Mouse (Mus musculus): ENCODE results near the gene B4galnt4. TPM values are rescaled to one million over a fixed set of nuclear protein-coding genes. Genes with fewer than 3 reads are reported as not detected.
A peak's percentile ranks its signal among the peaks of the same experiment; 100 is the strongest.

The B4galnt4 gene
- polyA plus RNA-seq, 1 experiment from 2014 or later, result 33.0 TPM

DNA sequence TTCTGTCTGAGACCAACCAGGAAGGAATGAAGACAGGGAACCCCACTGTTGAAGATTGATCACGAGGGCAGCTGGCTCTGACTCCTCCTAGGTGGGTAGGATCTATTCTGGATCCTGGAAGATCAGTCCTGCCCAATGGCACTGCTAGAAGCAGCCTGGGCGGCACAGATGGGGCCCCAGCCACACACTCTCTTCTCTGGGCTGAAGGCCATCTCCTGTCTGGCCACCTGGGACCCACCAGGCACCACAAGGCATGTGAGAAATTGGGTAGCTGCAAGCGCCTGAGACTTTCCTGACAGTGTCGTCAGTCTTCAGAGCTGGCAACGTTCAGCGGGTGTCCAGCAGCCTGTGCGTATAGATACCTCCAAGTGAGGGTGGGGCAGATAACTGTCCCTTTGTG is 1.6 kb downstream of the B4galnt4 start:
- Histone ChIP-seq H3K4me2 (peak overlapping the region; percentile 89; the same call in 1 of the 2 replicates), H3K27ac (no peak overlapping the region; the same call in 1 of the 2 replicates), H3K36me3 (ENCODE audit: poor library complexity, severe bottlenecking) (peaks cover 50% of the 10 kb centered on the region), H3K4me3 (no peak overlapping the region), H3K27me3 (no peaks in the 10 kb centered on the region), H3K4me1 (peaks cover 24% of the 10 kb centered on the region), H3K9ac (peak overlapping the region; percentile 96), H3K9me3 (replicated peaks) (no peaks in the 10 kb centered on the region)
- no peak for ATAC-seq
- 78% methylated on average over 7 of the region's 7 CpGs for WGBS

DNA sequence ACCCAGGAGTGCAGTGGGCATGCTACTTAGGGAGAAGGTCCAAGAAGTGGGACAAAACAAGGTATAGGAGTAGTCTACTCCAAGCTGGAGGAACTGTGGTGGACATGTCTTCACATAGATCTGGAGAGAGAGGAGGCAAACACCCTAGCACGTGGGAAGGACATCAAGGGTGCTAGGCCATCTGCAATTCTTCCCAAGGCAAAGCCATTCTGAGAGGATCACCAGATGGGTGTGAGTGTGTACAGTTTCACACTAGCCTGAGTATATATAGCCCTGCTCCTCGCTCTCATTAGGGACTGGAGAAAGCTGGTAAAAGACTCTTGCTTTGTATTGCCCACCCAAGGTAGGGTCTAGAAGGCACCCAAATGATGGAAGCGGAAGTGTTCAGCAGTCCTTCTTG is 2.4 kb downstream of the B4galnt4 start:
- WGBS, result 96% methylated on average over 3 of the region's 3 CpGs
- Histone ChIP-seq H3K9me3 (replicated peaks) (no peaks in the 10 kb centered on the region), H3K9ac (no peak overlapping the region), H3K27ac (no peak overlapping the region), H3K36me3 (ENCODE audit: poor library complexity, severe bottlenecking) (peaks cover 59% of the 10 kb centered on the region), H3K4me3 (no peak overlapping the region), H3K27me3 (no peaks in the 10 kb centered on the region), H3K4me1 (peaks cover 24% of the 10 kb centered on the region), H3K4me2 (no peak overlapping the region)
- ATAC-seq, result no peak

DNA sequence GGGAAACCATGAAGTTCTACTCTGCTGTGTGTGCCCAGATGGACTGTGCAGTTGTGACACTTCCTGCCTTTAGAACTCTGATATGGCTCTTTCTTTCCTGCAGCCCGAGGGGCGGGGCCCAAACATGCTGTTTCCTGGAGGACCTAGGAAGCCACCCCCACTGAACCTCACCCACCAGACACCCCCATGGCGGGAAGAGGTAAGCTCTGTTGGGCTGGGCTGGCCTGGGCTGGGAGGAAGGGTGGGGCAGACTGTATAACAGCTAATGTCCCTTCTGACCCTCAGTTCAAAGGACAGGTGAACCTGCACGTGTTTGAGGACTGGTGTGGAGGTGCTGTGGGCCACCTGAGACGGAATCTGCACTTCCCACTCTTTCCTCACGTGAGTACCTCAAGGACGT is 3.3 kb downstream of the B4galnt4 start:
- Histone ChIP-seq H3K9me3 (replicated peaks) (no peaks in the 10 kb centered on the region), H3K36me3 (ENCODE audit: poor library complexity, severe bottlenecking) (peaks cover 65% of the 10 kb centered on the region), H3K4me2 (no peak overlapping the region), H3K4me3 (no peak overlapping the region), H3K27ac (no peak overlapping the region), H3K27me3 (no peaks in the 10 kb centered on the region), H3K4me1 (peaks cover 24% of the 10 kb centered on the region), H3K9ac (no peak overlapping the region)
- WGBS, result 85% methylated on average over 7 of the region's 7 CpGs
- ATAC-seq, result no peak

DNA sequence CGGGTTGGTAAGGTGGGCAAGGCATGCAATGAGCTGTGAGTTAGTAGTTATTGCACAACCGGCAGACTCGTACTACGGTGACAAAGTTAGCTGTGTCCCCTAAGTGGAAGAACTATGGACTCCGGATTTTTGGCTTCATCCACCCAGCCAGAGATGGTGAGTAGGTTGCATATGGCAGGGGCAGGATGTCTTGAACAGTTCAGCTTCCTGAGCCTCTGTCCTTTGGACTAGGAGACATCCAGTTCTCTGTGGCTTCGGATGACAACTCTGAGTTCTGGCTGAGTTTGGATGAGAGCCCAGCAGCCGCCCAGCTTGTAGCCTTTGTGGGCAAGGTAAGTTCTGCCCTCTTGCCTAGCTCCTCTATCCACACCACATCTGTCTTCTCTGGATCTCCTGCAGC is 3.7 kb downstream of the B4galnt4 start:
- Histone ChIP-seq H3K4me3 (no peak overlapping the region), H3K36me3 (ENCODE audit: poor library complexity, severe bottlenecking) (peaks cover 65% of the 10 kb centered on the region), H3K4me2 (no peak overlapping the region), H3K9ac (no peak overlapping the region), H3K4me1 (peaks cover 24% of the 10 kb centered on the region), H3K27ac (no peak overlapping the region), H3K27me3 (no peaks in the 10 kb centered on the region), H3K9me3 (replicated peaks) (no peaks in the 10 kb centered on the region)
- WGBS, result 91% methylated on average over 7 of the region's 7 CpGs
- no peak for ATAC-seq

DNA sequence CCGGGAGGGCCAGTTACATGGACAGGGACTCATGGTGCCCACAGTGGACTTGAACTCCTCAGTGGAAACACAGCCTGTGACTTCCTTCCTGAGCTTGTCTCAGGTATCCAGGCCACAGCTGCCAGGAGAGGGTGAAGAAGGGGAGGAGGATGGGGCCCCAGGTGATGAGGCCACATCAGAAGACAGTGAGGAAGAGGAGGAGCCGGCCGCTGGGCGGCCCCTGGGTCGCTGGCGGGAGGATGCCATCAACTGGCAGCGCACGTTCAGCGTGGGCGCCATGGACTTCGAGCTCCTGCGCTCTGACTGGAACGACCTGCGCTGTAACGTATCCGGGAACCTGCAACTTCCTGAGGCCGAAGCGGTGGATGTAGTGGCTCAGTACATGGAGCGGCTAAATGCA is 7.4 kb downstream of the B4galnt4 start:
- Histone ChIP-seq H3K27me3 (peaks cover 15% of the 10 kb centered on the region), H3K9me3 (replicated peaks) (no peaks in the 10 kb centered on the region), H3K27ac (no peak overlapping the region), H3K4me3 (no peak overlapping the region), H3K9ac (no peak overlapping the region), H3K4me1 (peaks cover 16% of the 10 kb centered on the region), H3K36me3 (ENCODE audit: poor library complexity, severe bottlenecking) (peaks cover 55% of the 10 kb centered on the region), H3K4me2 (no peak overlapping the region)
- 87% methylated on average over 19 of the region's 19 CpGs for WGBS
- ATAC-seq, result no peak

DNA sequence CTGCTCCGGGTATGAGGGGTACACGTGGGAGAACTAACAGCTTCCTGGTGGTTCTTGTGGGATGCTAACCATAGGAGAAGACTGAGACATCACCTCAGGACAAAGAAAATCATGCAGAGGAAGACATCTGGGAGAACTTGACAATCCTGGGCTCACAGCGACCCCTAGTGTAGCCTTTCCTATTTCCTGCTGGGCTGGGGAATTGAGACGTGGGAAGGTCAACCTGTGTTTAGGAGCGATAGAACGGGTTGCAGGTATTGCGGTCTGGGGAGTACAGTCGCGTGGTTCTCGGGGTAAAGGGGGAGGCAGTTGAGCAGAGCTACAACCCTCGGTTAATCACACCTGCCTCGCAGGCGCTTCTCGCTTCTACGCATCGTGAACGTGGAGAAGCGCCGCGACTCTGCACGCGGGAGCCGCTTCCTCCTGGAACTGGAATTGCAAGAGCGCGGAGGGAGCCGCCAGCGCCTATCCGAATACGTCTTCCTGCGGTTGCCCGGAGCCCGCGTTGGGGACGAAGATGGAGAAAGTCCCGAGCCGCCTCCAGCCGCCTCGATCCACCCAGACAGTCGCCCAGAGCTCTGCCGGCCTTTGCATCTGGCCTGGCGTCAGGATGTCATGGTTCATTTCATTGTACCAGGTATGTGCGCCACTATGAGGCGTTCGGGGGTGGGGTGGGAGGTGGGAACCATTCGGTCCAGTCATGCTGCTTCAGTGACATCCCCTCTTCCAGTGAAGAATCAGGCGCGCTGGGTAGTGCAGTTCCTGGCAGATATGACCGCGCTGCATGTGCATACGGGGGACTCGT is 9.4 kb downstream of the B4galnt4 start:
- Histone ChIP-seq H3K27me3 (peaks cover 15% of the 10 kb centered on the region), H3K4me2 (peak overlapping the region; percentile 74), H3K9ac (peak overlapping the region; percentile 70), H3K27ac (peak overlapping the region; percentile 61), H3K36me3 (ENCODE audit: poor library complexity, severe bottlenecking) (peaks cover 37% of the 10 kb centered on the region), H3K4me3 (peak overlapping the region; percentile 34), H3K9me3 (replicated peaks) (no peaks in the 10 kb centered on the region), H3K4me1 (peaks cover 16% of the 10 kb centered on the region)
- under 1% methylated on average over 51 of the region's 51 CpGs for WGBS
- ATAC-seq, result peak; percentile 65

DNA sequence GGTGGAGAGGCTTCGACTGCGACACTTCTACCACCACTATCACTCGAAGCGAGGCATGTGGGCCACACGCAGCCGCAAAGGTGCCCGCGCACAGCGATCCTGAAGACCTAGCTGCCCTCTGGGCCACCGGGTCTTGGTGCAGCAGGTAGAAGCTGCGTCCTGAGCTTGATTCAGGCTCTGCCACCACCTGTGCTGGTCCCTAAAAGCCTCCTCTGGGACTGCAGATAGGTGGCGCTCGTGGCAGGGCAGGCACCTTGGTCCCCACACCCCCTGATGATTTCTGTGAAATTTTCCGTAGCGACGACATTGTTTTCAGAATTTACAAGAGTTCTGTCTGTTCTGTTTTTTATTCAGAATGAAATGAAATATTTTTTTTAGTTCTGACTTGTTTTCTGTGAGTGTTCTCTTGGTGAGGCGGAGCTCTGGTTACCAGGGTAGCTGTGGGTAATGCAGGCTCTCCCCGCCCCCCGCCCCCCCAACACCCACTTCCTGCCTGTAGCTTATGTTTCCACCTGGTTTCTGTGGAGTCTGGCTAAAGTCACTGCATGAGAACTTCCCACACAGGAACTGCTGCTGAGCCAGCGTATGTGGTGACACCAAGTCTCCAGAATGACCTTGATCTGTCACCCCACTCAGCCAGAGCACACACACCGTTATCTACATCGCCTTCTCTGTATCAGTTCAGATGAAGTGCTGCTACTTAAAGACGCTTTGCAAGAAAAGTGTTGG is 11.3 kb downstream of the B4galnt4 start:
- 48% methylated on average over 23 of the region's 23 CpGs for WGBS

DNA sequence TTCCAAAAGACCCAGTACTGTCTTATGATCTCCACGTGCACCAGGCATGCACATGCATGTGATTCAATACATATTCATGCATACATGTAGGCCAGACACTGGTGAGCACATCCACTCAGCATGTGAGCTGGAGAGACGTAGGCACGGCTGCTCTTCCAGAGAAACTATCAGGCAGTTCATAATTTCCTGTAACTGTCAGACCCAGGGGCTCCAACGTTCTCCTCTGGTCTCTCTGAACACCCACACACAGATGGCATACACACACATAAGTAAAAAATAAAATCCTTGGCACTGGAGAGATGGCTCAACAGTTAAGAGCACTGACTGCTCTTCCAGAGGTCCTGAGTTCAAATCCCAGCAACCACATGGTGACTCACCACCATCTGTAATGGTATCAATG is 12.9 kb downstream of the B4galnt4 start:
- Histone ChIP-seq H3K27me3 (peaks cover 18% of the 10 kb centered on the region), H3K9me3 (replicated peaks) (no peaks in the 10 kb centered on the region), H3K9ac (no peak overlapping the region), H3K27ac (no peak overlapping the region), H3K4me3 (no peak overlapping the region), H3K4me1 (peaks cover 16% of the 10 kb centered on the region), H3K4me2 (no peak overlapping the region), H3K36me3 (ENCODE audit: poor library complexity, severe bottlenecking) (peaks cover 2% of the 10 kb centered on the region)
- no peak for ATAC-seq
- WGBS, result 81% methylated on average over 4 of the region's 4 CpGs

More for the DNA sequence above, 11.3 kb downstream of the B4galnt4 start:
- H3K36me3 ChIP-seq (ENCODE audit: poor library complexity, severe bottlenecking), result peaks cover 18% of the 10 kb centered on the region
- no peak overlapping the region for H3K4me3 ChIP-seq
- no peak overlapping the region for H3K4me2 ChIP-seq
- peaks cover 15% of the 10 kb centered on the region for H3K27me3 ChIP-seq
- H3K4me1 ChIP-seq, result peaks cover 16% of the 10 kb centered on the region
- no peak overlapping the region for H3K27ac ChIP-seq
- H3K9ac ChIP-seq, result no peak overlapping the region
- no peaks in the 10 kb centered on the region for H3K9me3 ChIP-seq (replicated peaks)
- ATAC-seq, result no peak

DNA sequence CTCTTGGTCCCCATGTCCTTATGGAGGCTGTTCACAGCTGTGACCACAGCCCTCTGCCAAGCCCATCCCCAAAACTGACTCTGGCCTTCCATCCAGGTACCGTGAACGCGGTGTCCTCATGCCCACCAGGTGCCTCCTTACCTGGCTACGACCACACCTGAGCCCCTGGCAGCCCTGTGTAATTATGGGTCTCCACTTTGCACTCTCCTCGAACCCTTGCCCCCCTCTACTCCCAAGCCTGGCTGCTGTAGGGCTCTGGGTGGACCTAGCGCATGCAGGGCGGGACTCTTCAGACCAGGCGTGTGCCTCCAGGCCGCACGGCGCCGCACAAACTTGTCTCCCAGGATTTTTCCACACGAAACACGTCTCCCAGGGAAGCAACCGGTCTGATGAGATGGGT is 16.9 kb downstream of the B4galnt4 start, which contains the start of gene Pkp3:
TSS of gene Pkp3 (plus strand) at position 378 of the 400 bp plus-strand sequence.
- Histone ChIP-seq H3K4me3 (no peak within 1 kb of the TSS), H3K9me3 (replicated peaks) (no peaks in the 10 kb centered on the region), H3K27me3 (peaks cover 18% of the 10 kb centered on the region; the same call in 1 of the 2 replicates), H3K9ac (no peak within 1 kb of the TSS), H3K4me2 (no peak within 1 kb of the TSS), H3K27ac (no peak within 1 kb of the TSS), H3K4me1 (no peaks in the 10 kb centered on the region), H3K36me3 (ENCODE audit: poor library complexity, severe bottlenecking) (no peaks in the 10 kb centered on the region)
- no peak for ATAC-seq
- 91% methylated on average over 15 of the region's 15 CpGs for WGBS

DNA sequence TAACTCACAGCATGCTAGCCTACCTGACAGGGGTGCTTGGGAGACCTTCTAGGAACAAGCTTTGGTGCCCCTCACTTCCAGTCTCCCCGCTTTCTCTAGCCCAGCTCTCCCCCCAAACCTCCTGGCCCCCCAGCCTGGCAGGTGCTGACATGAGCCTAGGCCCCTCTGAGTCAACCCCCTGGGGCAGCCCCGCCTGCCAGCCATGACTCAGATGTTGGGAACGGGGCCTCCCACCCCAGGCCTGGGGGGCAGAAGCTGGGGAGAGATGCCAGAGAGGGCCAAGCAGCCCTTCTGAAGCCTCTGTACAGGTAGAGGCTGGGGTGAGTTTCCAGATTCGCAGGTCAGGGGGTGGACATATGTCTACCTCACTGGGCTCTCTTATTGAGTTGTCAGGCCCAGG is 18.0 kb downstream of the B4galnt4 start:
- no peaks in the 10 kb centered on the region for H3K36me3 ChIP-seq (ENCODE audit: poor library complexity, severe bottlenecking)
- peaks cover 18% of the 10 kb centered on the region; the same call in 1 of the 2 replicates for H3K27me3 ChIP-seq
- no peak for ATAC-seq
- H3K9me3 ChIP-seq (replicated peaks), result no peaks in the 10 kb centered on the region
- no peak overlapping the region for H3K27ac ChIP-seq
- no peak overlapping the region for H3K4me2 ChIP-seq
- WGBS, result 86% methylated on average over 4 of the region's 4 CpGs
- H3K4me1 ChIP-seq, result no peaks in the 10 kb centered on the region
- no peak overlapping the region for H3K9ac ChIP-seq
- no peak overlapping the region for H3K4me3 ChIP-seq

DNA sequence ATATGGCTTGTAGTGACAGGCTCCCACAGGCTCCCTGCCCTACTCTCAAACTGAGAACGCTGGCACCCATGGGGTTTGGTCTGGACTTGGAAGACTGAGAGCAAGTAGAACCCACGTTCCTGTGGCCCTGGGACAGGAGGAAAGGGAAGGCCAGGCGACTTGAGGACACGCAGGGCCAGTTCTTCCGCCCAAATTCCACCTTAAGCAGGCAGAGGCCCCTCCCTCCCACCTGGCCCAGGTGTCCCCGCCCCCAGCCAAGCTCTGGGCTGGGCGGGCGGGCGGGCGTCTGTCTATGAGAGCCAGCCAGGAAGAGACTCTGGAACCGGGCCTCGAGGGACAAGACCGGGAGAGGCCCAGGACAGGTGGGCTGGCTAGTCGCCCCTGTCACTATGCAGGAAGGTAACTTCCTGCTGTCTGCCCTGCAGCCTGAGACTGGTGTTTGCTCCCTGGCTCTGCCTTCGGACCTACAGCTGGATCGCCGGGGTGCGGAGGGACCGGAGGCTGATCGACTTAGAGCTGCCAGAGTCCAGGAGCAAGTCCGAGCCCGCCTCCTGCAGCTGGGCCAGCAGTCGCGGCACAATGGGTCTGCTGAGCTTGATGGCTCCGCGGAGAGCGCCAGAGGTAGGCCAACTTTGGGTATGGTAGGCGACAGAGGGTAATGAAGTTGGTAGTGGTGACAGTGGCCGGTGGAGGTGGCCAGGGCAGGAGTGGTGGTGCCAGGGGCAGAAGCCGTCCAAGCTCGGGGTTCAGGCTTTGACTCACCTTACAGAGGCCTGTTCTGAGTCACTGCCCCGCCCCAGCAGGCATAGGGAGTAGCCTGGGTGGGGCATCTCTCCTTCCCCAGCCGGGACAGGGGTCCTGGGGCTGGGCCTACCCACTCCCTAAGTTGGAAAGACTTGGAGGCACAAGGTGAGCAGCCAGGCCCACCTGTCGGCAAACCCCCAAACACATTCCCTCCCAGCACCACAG is 18.9 kb downstream of the B4galnt4 start:
- 26% methylated on average over 31 of the region's 34 CpGs for WGBS
- no peak overlapping the region for H3K4me3 ChIP-seq
- H3K4me2 ChIP-seq, result no peak overlapping the region
- H3K9ac ChIP-seq, result no peak overlapping the region
- H3K4me1 ChIP-seq, result no peaks in the 10 kb centered on the region
- H3K36me3 ChIP-seq (ENCODE audit: poor library complexity, severe bottlenecking), result no peaks in the 10 kb centered on the region
- peaks cover 18% of the 10 kb centered on the region; the same call in 1 of the 2 replicates for H3K27me3 ChIP-seq
- no peak overlapping the region for H3K27ac ChIP-seq
- H3K9me3 ChIP-seq (replicated peaks), result no peaks in the 10 kb centered on the region
- no peak for ATAC-seq

All from forebrain, embryonic 13.5 days (tissue).